Mouse (Mus musculus) liver, postnatal 0 days (tissue): ENCODE measurements around the gene Slc47a2.

Experiments used
- CTCF ChIP-seq: sonication (generic); IDR thresholded peaks from 2 replicates; pipeline ENCODE4 v1.5.1; 2016; ENCODE audit warnings: antibody characterized with exemption, low read depth
- EP300 ChIP-seq: IDR thresholded peaks from 2 replicates; pipeline ENCODE4 v1.6.1; 2016; ENCODE audit warnings: antibody characterized with exemption, low read depth, mild to moderate bottlenecking

GRCm38 (mm10) chr11:61381272-61381671 lies 38.6 kb upstream of the Slc47a2 start:
- no peak for TF ChIP-seq CTCF
- TF ChIP-seq EP300: no peak
